Mouse (Mus musculus): ENCODE results near the gene Sars. TPM values are rescaled to one million over a fixed set of nuclear protein-coding genes. Genes with fewer than 3 reads are reported as not detected.
A peak's percentile ranks its signal among the peaks of the same experiment; 100 is the strongest.

Sars gene
- 148 and 192 TPM in 2 replicates for total RNA-seq (2017)

- peak; percentile 89 for ATAC-seq (ENCODE audit: extremely low read depth, insufficient number of reproducible peaks, low FRiP score, poor library complexity, severe bottlenecking)
These were observed at the start of gene Sars for GRCm38 (mm10) chr3:108444698-108445365. Gene Sars, minus strand, starts transcription at chr3:108445209.

GRCm38 (mm10) chr3:108489968-108490367 lies 45.0 kb upstream of the Sars start:
- no peak for ATAC-seq (ENCODE audit: extremely low read depth, insufficient number of reproducible peaks, low FRiP score, poor library complexity, severe bottlenecking)

GRCm38 (mm10) chr3:108484749-108485148 lies 39.7 kb upstream of the Sars start:
- no peak for ATAC-seq (ENCODE audit: extremely low read depth, insufficient number of reproducible peaks, low FRiP score, poor library complexity, severe bottlenecking)

GRCm38 (mm10) chr3:108478800-108479199 lies 33.8 kb upstream of the Sars start:
- ATAC-seq (ENCODE audit: extremely low read depth, insufficient number of reproducible peaks, low FRiP score, poor library complexity, severe bottlenecking), result no peak

GRCm38 (mm10) chr3:108476761-108477619 lies 32.0 kb upstream of the Sars start:
- ATAC-seq (ENCODE audit: extremely low read depth, insufficient number of reproducible peaks, low FRiP score, poor library complexity, severe bottlenecking), result no peak

- ATAC-seq (ENCODE audit: extremely low read depth, insufficient number of reproducible peaks, low FRiP score, poor library complexity, severe bottlenecking), result no peak
These were observed 30.5 kb upstream of the Sars start for GRCm38 (mm10) chr3:108475496-108475895.

GRCm38 (mm10) chr3:108474969-108475368 lies 30.0 kb upstream of the Sars start:
- no peak for ATAC-seq (ENCODE audit: extremely low read depth, insufficient number of reproducible peaks, low FRiP score, poor library complexity, severe bottlenecking)

GRCm38 (mm10) chr3:108467760-108468159 lies 22.8 kb upstream of the Sars start:
- no peak for ATAC-seq (ENCODE audit: extremely low read depth, insufficient number of reproducible peaks, low FRiP score, poor library complexity, severe bottlenecking)

- no peak for ATAC-seq (ENCODE audit: extremely low read depth, insufficient number of reproducible peaks, low FRiP score, poor library complexity, severe bottlenecking)
These were observed 21.4 kb upstream of the Sars start for GRCm38 (mm10) chr3:108466425-108466824.

GRCm38 (mm10) chr3:108458866-108459265 lies 13.9 kb upstream of the Sars start:
- ATAC-seq (ENCODE audit: extremely low read depth, insufficient number of reproducible peaks, low FRiP score, poor library complexity, severe bottlenecking), result peak; percentile 74

GRCm38 (mm10) chr3:108458380-108458779 lies 13.4 kb upstream of the Sars start:
- no peak for ATAC-seq (ENCODE audit: extremely low read depth, insufficient number of reproducible peaks, low FRiP score, poor library complexity, severe bottlenecking)

- ATAC-seq (ENCODE audit: extremely low read depth, insufficient number of reproducible peaks, low FRiP score, poor library complexity, severe bottlenecking), result no peak
These were observed 9.2 kb upstream of the Sars start for GRCm38 (mm10) chr3:108454172-108454571.

GRCm38 (mm10) chr3:108451969-108452368 lies 7.0 kb upstream of the Sars start:
- no peak for ATAC-seq (ENCODE audit: extremely low read depth, insufficient number of reproducible peaks, low FRiP score, poor library complexity, severe bottlenecking)

GRCm38 (mm10) chr3:108445366-108445705 lies 327 bp upstream of the Sars start:
- no peak for ATAC-seq (ENCODE audit: extremely low read depth, insufficient number of reproducible peaks, low FRiP score, poor library complexity, severe bottlenecking)

- peak; percentile 62 for ATAC-seq (ENCODE audit: extremely low read depth, insufficient number of reproducible peaks, low FRiP score, poor library complexity, severe bottlenecking)
These were observed 980 bp downstream of the Sars start for GRCm38 (mm10) chr3:108444029-108444428.

- ATAC-seq (ENCODE audit: extremely low read depth, insufficient number of reproducible peaks, low FRiP score, poor library complexity, severe bottlenecking), result no peak
These were observed 8.7 kb downstream of the Sars start for GRCm38 (mm10) chr3:108436380-108436714.

GRCm38 (mm10) chr3:108435701-108436379 lies 9.2 kb downstream of the Sars start:
- no peak for ATAC-seq (ENCODE audit: extremely low read depth, insufficient number of reproducible peaks, low FRiP score, poor library complexity, severe bottlenecking)

- no peak for ATAC-seq (ENCODE audit: extremely low read depth, insufficient number of reproducible peaks, low FRiP score, poor library complexity, severe bottlenecking)
These were observed 11.0 kb downstream of the Sars start for GRCm38 (mm10) chr3:108433881-108434495.

GRCm38 (mm10) chr3:108433188-108433880 lies 11.7 kb downstream of the Sars start:
- no peak for ATAC-seq (ENCODE audit: extremely low read depth, insufficient number of reproducible peaks, low FRiP score, poor library complexity, severe bottlenecking)

All from neutrophil, adult 5-6 weeks (primary cell).